Mouse (Mus musculus) lung, adult 2 months (tissue): ENCODE measurements around the gene Map4k5.

Experiments used
- CTCF ChIP-seq: fragments of 200-500 bp; IDR thresholded peaks from 2 replicates; pipeline ENCODE4 v1.5.1; 2011; ENCODE audit warnings: mild to moderate bottlenecking, low read length, control low read depth; ENCODE audit not compliant: insufficient read depth
- POLR2A ChIP-seq: fragments of 200-500 bp; IDR thresholded peaks from 2 replicates; pipeline ENCODE4 v1.6.1; 2011; ENCODE audit warnings: low read depth, mild to moderate bottlenecking, control low read depth, low read length, borderline replicate concordance; ENCODE audit errors: extremely low read depth

DNA sequence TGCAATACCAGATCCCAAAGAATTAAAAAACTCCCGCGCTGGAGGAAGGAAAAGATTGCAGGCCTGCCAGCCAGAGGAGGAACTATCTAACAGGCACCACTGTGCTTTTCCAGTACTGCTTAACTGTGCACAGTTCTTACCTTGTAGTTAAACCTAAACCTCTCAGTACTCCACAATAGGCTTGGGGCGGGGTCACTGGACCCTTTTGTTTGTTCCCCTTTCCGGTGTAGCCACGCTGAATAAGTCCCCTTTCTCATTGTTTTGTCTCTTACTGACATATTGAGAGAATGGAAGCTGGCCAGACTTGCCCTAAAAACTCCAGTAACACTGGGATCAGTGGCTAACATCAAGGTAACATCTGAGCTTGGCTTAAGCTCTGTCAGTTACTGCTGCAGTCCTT lies 44.7 kb upstream of the Map4k5 start:
- no peak for TF ChIP-seq CTCF
- no peak for TF ChIP-seq POLR2A
